Mouse (Mus musculus) cerebellum, postnatal 10 days (tissue): ENCODE results near the gene Mxra8.

Experiments
- DNase-seq, 2 experiments: peaks; one replicate each; pipeline ENCODE4 v3.0.0; 2021; ENCODE audit warnings: mixed read lengths in 2 of 2

The Mxra8 gene

GRCm38 (mm10) chr4:155838187-155839153 is 1.0 kb upstream of the Mxra8 start:
- no peak for DNase-seq

DNA sequence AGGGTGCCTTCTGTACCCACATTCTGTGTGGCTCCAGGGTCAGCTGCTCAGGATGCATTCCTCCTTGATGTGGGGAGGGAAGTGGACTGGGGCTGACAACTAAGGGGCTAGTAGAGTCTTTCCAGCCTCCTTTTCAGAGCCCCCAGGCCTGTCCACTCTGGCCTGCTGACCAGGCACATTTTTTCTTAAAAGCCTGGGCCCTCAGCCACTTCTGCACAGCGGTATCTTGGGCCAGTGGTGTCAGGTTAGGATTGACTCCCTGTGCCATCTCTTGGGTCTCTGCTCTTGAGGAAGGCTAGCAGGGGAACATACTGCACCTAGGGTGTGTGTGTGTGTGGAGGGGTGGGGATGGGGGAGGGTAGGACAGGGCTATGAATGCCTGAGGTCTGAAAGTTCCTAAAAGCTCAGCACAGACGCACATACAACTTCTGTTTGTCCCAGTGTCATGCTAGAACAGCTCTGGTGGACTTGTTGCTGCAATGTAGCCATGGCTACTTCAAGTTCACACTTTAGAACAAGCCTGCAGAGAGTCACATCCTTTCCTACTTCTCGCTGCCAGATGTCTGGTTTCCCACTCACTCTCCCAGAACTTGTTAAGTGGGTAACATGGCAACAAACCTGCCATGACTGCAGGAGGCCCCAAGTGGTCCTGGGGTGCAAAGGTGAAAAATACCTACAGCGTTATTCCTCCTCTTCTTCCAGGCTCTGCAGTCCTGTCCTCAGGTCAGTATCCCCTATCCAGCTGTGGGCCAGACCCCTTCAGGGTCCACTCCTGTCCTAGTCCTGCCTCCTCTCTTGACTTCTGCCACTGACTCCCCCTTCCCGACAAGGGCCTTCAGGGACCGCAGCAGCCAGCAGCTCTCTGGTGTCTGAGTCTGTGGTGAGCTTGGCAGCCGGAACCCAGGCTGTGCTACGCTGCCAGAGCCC is 859 bp downstream of the Mxra8 start:
- no peak for DNase-seq

GRCm38 (mm10) chr4:155841003-155841454 is 1.5 kb downstream of the Mxra8 start:
- peak; percentile 54 to 55 for DNase-seq

GRCm38 (mm10) chr4:155841651-155842270 is 2.3 kb downstream of the Mxra8 start:
- peak; percentile 47 to 68 for DNase-seq

DNA sequence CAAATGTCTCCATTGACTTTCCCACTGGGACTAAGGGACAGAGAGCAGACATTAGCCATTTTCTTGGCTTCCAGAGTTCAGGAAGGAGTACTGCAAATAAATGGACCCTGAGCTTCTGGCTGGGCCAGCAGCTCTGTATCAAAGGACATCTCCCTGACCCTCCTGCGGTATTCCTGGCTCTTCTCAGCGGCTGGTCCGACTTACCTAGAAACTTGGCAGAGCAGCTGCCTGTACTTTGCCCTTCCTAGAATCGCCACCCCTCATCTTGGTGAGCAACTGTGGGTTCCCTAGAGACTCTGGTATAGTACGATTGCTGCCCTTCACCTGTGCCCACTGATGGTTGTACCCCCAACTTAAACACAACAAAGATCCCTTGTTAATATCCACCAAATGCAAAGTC is 3.8 kb downstream of the Mxra8 start:
- no peak for DNase-seq

- peak; percentile 98 for DNase-seq
These were observed 7.5 kb downstream of the Mxra8 start, which contains the start of gene Dvl1 for GRCm38 (mm10) chr4:155846871-155847578. TSS of gene Dvl1 (plus strand) at chr4:155847402.

- peak; percentile 71 to 74 for DNase-seq
These were observed 8.3 kb downstream of the Mxra8 start for GRCm38 (mm10) chr4:155847591-155848352.

GRCm38 (mm10) chr4:155848434-155849095 is 9.1 kb downstream of the Mxra8 start:
- no peak for DNase-seq

- DNase-seq = no peak
These were observed 9.9 kb downstream of the Mxra8 start for GRCm38 (mm10) chr4:155849391-155849790.

GRCm38 (mm10) chr4:155849792-155850451 is 10.4 kb downstream of the Mxra8 start:
- DNase-seq = no peak

GRCm38 (mm10) chr4:155851368-155851767 is 11.9 kb downstream of the Mxra8 start:
- DNase-seq = no peak

GRCm38 (mm10) chr4:155851951-155852411 is 12.5 kb downstream of the Mxra8 start:
- DNase-seq = peak; percentile 81 to 82

DNA sequence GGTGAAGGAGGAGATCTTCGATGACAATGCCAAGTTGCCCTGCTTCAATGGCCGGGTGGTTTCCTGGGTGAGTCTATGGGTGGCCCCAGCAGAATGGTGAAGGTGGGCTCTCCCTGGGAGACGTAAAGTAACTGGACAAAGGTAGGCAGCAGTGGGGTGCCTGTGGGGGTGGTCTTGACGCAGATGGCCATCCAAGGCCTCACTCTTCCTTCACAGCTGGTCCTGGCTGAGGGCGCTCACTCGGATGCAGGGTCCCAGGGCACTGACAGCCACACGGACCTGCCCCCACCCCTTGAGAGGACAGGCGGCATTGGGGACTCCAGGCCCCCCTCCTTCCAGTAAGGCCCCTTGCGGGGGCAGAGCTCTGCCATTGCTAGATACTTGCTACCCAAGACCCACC is 13.9 kb downstream of the Mxra8 start:
- no peak for DNase-seq

GRCm38 (mm10) chr4:155854991-155855390 is 15.5 kb downstream of the Mxra8 start:
- DNase-seq = no peak

DNA sequence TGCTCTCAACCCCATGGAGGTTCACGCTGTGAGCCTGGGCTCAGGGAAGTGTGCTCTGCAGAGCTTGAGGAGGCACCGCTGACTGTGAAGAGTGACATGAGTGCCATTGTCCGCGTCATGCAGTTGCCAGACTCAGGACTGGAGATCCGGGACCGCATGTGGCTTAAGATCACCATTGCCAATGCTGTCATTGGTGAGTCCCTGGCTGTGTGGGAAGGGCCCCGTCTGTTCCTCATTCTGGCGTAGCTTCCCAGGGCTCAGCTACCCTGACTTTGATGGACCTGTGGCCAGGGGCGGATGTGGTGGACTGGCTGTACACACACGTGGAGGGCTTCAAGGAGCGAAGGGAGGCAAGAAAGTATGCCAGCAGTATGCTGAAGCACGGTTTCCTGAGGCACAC is 16.6 kb downstream of the Mxra8 start:
- peak in 1 of 2 experiments; percentile 10 for DNase-seq

DNA sequence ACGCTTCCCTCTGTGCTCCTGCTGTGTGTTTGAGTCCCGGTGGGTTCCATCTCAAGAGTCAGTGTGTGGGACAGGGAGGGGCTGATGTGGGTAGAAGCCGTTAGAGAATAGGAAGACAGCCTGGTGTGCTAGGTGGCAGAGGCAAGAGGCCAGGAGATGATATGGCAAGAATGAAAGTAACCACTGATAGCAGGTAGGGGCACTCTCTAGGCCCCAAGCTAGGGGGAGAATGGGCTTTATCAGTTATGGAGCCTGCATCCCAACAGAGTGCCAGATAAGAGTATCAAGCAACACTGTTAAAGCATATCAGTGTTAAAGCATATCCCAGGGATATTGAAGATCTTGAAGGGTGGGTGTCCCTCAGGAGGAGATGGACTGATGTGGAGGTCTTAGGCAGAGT is 17.4 kb downstream of the Mxra8 start:
- DNase-seq = no peak

DNA sequence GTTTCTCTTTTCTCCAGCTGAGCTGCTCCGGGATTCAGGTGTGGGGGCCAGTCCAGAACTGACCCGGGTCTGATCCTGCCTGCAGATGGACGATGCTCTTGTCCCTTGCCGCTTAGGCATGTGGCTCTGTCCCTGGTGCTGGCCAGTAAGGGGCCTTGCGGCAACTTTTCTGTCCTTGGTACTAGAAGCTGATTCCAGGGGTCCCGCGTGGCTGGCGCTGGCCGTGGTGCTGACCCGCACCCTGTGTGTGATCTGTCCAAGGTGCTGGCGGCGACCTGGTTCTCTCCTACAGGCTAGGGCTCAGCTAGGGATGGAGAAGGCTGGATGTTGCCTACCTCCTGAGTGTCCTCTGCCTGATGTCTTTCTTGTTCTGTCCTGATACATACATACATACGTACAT is 19.8 kb downstream of the Mxra8 start:
- DNase-seq = no peak

DNA sequence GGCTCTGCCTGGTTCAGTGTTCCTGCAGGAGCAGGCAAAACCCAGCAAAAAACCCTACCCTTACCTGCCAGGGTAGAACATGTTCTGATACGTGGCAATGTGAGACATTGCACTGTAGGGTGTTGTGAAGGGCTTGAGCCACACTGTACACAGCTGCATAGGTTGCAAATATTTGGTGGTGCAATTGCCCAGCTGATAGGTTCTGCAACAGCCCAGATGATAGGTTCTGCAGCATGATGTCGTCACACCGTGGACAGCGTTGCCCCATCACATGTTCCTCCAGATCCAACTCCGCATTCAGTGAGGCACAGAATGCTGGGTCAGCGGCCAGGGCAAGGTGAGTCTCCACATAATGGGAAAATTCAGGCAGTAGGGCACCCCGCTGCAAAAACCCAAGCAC is 22.3 kb downstream of the Mxra8 start:
- DNase-seq = no peak

- no peak for DNase-seq
These were observed 23.5 kb downstream of the Mxra8 start, which contains the start of gene Tas1r3 for GRCm38 (mm10) chr4:155863001-155863400. TSS of gene Tas1r3 (minus strand) at chr4:155863362.
